Mouse (Mus musculus) telencephalon, adult 2 months (tissue): Measurements from ENCODE around the gene Timm22.

Source experiments
- DNase-seq: peaks from one replicate; pipeline ENCODE4 v3.0.0-alpha.2; 2011; ENCODE audit warnings: low read depth, low spot score

Timm22 gene

GRCm38 (mm10) chr11:76436009-76436408, 29.3 kb downstream of the Timm22 start:
- DNase-seq = no peak

GRCm38 (mm10) chr11:76436864-76437437, 30.2 kb downstream of the Timm22 start:
- DNase-seq = no peak

DNA sequence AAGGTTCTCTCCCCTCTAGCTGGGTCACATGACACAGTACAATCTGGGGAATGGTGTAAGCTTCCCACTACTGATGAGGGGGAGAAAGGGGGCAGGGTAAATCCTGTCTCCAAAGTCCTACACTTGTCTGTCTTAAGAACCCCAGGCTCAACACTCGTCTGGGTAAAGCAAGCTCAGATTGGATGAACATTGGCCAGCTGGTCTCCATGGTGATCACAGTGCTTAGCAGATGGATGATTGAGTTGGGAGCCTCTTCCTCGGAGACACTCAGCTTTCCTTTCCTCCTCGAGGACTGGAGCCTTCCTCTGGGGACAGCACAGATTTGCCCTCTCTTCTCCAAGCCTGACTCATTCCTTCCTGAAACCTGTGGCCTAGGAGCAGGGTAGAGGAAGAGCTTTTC, 32.9 kb downstream of the Timm22 start:
- peak; percentile 82 for DNase-seq

- no peak for DNase-seq
These were observed 38.7 kb downstream of the Timm22 start for GRCm38 (mm10) chr11:76445459-76445858.

DNA sequence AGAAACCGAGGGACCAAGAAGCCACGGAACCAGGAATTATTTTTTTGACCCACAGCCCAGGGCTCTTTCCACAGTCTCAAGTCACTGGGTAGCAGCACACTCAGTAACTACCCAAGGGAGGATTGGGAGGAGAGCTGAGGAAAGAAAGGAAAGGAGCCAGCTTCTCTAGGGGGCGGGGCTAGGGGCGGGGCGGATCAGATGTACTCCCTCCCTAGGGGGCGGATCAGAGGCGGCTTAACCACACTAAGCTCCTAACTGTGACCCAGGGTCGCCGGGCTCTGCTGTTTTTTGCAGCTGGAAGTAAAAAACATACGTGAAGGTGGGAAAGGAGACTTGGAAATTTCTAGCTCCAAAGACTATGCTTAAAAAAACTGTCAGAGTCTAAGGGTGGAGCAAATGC, 39.5 kb downstream of the Timm22 start:
- no peak for DNase-seq

DNA sequence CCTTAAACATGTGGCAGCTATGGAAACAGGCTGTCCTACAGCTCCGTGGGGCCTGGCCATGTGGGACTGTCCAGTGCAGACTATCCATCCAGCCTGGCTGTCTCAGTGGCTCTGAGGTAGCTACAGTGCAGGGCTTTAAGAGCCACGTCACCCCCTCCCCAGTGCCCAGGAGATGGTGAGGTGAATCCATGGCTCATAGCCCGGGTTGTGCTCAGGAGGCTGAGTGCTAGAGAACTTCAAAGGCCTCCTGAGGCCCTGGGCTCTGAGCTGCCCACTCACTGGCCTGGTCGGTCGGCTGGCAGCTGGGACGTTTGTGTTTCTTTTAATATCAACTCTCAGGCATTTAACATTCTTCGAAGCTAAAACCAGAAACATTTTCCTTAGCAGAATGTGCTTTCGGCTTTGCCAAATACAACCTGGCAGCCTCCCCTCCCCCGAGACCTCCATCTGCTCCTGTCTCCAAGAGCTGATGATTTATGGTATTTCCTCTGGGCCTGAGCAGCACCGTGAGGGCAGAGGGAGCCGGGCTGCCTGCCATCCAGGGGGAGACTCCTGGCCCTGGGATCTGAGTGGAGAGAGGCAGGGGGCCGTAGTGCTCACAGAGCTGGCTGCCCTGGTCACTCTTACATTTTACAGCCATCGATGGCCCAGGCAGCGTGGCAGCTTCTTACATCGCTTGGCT, 42.9 kb downstream of the Timm22 start:
- peak; percentile 90 for DNase-seq

DNA sequence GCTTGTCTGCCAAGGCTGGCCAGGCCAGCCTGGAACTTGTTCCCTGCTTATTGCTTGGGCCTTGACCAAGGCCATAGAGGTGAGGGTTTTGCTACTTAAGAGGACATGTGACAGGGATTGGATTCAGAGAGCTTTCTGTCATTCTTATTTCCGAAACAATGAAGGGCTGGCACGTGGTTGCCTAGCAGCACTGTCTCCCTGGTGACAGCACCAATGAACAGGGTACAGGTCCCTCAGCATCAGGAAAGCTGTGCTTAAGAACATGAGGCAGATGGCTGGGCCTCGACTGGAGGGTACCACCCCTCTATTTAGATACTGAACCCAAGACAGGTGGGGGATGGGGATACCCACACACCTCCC, 43.4 kb downstream of the Timm22 start:
- DNase-seq = no peak

- DNase-seq = no peak
These were observed 47.7 kb downstream of the Timm22 start for GRCm38 (mm10) chr11:76454492-76454891.

GRCm38 (mm10) chr11:76456233-76456632, 49.5 kb downstream of the Timm22 start:
- DNase-seq = no peak

DNA sequence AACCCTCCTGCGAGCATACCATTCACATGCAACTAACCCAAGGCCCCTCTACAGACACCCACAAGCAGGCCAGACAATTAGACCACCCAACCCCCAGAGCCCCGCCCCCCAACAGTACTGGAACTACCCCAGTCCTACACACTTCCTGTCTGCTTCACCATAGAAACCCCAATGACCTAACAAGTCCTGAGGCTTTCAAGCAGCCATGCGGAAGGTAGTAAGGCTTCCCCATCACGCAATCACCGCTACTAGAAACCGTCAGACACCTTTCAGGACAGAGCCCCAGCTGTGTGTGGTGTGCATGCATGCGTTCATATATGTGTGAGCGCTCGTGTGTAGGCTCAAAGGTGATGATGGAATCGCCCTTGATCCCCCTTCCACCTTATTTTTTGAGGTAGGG, 50.1 kb downstream of the Timm22 start:
- DNase-seq = no peak

GRCm38 (mm10) chr11:76458730-76459129, 52.0 kb downstream of the Timm22 start:
- DNase-seq = no peak

- no peak for DNase-seq
These were observed 52.7 kb downstream of the Timm22 start for GRCm38 (mm10) chr11:76459489-76459888.

DNA sequence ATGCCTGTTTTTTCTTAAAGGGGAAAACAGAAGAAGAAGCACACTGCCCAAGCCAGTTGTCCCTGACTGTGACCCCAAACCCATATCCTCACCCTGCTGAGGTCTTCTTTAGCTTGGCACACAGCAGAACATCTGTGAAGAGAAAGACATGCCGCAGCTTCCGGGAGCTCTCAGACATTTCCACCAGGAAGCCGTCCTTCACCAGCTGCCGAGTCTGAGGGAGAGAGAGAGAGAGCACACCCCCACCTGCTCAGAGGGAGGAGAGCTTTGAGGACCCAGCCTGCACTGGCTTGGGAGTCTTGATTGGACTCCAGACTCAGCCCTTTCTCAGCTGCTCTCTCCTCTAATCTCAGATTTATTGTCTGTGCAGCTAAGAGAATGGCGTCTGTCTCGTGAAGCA, 54.4 kb downstream of the Timm22 start:
- no peak for DNase-seq

DNA sequence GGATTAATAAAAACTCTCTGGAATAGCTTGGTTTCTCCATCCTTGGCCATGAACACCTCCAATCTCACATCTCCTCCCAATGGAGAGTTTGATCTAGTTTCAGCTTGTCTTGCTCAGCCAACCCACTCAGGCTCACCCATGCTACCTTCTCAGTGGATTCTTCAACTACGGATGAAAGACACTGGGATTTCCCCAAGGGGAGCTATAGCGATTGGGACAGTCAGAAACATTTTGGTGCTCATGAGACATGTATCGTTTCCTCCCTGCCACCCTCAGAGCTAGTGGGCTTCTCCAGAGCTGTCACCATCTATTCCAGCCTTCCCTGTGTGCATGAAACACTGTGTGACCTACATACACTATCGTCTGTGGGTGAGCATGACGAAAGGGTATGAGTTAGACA, 54.9 kb downstream of the Timm22 start:
- no peak for DNase-seq

DNA sequence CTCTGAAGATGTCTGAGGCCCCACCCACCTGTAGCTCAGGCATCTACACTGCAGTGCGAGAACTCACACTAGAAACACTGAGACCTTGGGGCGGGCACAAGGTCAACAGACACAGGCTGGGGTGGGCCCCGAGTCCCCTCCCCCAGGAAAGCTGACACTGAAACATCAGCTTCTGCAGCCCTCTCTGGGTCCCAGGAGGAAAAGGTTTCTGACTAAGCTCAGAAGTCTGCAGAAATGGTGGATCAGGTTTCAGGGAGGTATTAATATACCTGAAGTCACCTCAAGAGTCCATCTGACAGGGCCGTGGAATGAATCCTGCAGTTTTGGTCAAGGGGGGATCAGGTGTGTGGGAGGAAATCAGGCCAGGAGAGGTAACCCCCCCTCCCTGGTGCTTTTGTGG, 59.1 kb downstream of the Timm22 start:
- no peak for DNase-seq
